Mouse (Mus musculus): ENCODE results near the gene Slc17a3. TPM values are rescaled to one million over a fixed set of nuclear protein-coding genes. Genes with fewer than 3 reads are reported as not detected.

Gene Slc17a3
- polyA plus RNA-seq, 1 experiment from 2014 or later: not detected

DNA sequence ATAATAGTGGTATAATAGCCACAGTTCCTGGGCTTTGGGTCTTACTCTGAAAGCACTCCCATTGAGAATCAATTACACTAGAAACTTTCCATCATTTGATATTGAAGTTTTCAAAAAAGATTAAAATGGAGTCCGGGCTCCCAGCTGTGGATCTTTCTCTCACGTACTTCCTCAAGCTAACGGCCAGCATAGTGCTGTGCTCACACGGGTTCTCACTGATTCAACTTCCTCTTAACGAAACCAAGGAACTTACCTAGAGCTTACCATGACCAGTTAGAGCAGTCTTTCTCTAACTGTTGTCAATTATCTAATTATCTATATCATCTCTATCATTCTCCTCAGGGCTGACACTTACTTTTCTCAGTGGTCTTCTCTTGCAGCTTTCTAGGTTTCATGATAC is 40.4 kb downstream of the Slc17a3 start:
- Histone ChIP-seq H3K4me1 (no peaks in the 10 kb centered on the region), H3K27me3 (no peaks in the 10 kb centered on the region), H3K9ac (no peak overlapping the region), H3K27ac (no peak overlapping the region), H3K36me3 (no peaks in the 10 kb centered on the region), H3K9me3 (no peaks in the 10 kb centered on the region), H3K4me3 (no peak overlapping the region), H3K4me2 (replicated peaks) (no peak overlapping the region)
- 83% methylated on average over 5 of the region's 5 CpGs for WGBS
- ATAC-seq (ENCODE audit: insufficient number of reproducible peaks, insufficient read depth, low FRiP score, low TSS enrichment): no peak

DNA sequence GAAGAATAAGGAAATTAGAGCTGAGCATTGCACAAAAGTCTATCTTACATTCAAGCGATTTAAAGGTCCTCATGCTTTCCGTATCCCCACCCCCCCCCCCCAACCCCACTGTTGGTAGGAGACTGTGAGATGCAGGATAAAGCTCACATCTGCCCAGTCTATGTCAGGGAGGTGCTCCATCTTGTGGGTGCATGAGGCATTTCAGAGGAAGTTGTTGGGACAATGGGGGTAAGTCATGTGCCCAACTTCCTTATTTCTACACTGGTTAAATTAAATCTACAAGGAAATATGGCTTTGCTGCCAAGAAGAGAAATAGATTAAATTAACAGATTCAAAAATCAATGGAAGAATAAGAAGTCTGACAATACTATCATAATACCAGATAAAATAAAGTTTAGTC is 46.3 kb downstream of the Slc17a3 start:
- no peaks in the 10 kb centered on the region for H3K9me3 ChIP-seq
- H3K9ac ChIP-seq: no peak overlapping the region
- no peak for ATAC-seq (ENCODE audit: insufficient number of reproducible peaks, insufficient read depth, low FRiP score, low TSS enrichment)
- WGBS: 46% methylated on average over 2 of the region's 2 CpGs
- H3K27ac ChIP-seq: no peak overlapping the region
- no peaks in the 10 kb centered on the region for H3K27me3 ChIP-seq
- H3K36me3 ChIP-seq: no peaks in the 10 kb centered on the region
- 0 out of 2 replicates have a peak, but pooled peaks cover 6% of the 10 kb centered on the region for H3K4me1 ChIP-seq
- H3K4me2 ChIP-seq (replicated peaks): no peak overlapping the region
- H3K4me3 ChIP-seq: no peak overlapping the region

- 80% methylated on average over 3 of the region's 3 CpGs for WGBS
- H3K36me3 ChIP-seq: no peaks in the 10 kb centered on the region
Measured at GRCm38 (mm10) chr13:23887026-23887725, 47.9 kb downstream of the Slc17a3 start.

GRCm38 (mm10) chr13:23889011-23889605 is 49.9 kb downstream of the Slc17a3 start:
- Histone ChIP-seq H3K36me3 (no peaks in the 10 kb centered on the region), H3K9me3 (no peaks in the 10 kb centered on the region), H3K27ac (no peak overlapping the region), H3K9ac (no peak overlapping the region), H3K4me2 (replicated peaks) (no peak overlapping the region), H3K4me3 (no peak overlapping the region), H3K27me3 (no peaks in the 10 kb centered on the region), H3K4me1 (0 out of 2 replicates have a peak, but pooled peaks cover 6% of the 10 kb centered on the region)
- WGBS: 35% methylated on average over 6 of the region's 6 CpGs
- ATAC-seq (ENCODE audit: insufficient number of reproducible peaks, insufficient read depth, low FRiP score, low TSS enrichment): no peak

More at GRCm38 (mm10) chr13:23887026-23887725, 47.9 kb downstream of the Slc17a3 start:
- no peak for ATAC-seq (ENCODE audit: insufficient number of reproducible peaks, insufficient read depth, low FRiP score, low TSS enrichment)
- no peaks in the 10 kb centered on the region for H3K27me3 ChIP-seq
- 0 out of 2 replicates have a peak, but pooled peaks cover 6% of the 10 kb centered on the region for H3K4me1 ChIP-seq
- no peak overlapping the region for H3K4me2 ChIP-seq (replicated peaks)
- H3K9me3 ChIP-seq: no peaks in the 10 kb centered on the region
- H3K27ac ChIP-seq: no peak overlapping the region
- no peak overlapping the region for H3K9ac ChIP-seq
- H3K4me3 ChIP-seq: no peak overlapping the region

GRCm38 (mm10) chr13:23892592-23893268 is 53.5 kb downstream of the Slc17a3 start:
- 0 out of 2 replicates have a peak, but pooled peaks cover 6% of the 10 kb centered on the region for H3K4me1 ChIP-seq
- no peak overlapping the region for H3K4me2 ChIP-seq (replicated peaks)
- H3K27me3 ChIP-seq: no peaks in the 10 kb centered on the region
- H3K9me3 ChIP-seq: no peaks in the 10 kb centered on the region
- WGBS: 33% methylated on average over 9 of the region's 9 CpGs
- H3K36me3 ChIP-seq: no peaks in the 10 kb centered on the region
- no peak overlapping the region for H3K9ac ChIP-seq
- H3K4me3 ChIP-seq: no peak overlapping the region
- no peak overlapping the region for H3K27ac ChIP-seq
- no peak for ATAC-seq (ENCODE audit: insufficient number of reproducible peaks, insufficient read depth, low FRiP score, low TSS enrichment)

GRCm38 (mm10) chr13:23893269-23893593 is 54.0 kb downstream of the Slc17a3 start:
- Histone ChIP-seq H3K4me1 (0 out of 2 replicates have a peak, but pooled peaks cover 6% of the 10 kb centered on the region), H3K27ac (no peak overlapping the region), H3K4me3 (no peak overlapping the region), H3K4me2 (replicated peaks) (no peak overlapping the region), H3K9me3 (no peaks in the 10 kb centered on the region), H3K36me3 (no peaks in the 10 kb centered on the region), H3K27me3 (no peaks in the 10 kb centered on the region), H3K9ac (no peak overlapping the region)
- ATAC-seq (ENCODE audit: insufficient number of reproducible peaks, insufficient read depth, low FRiP score, low TSS enrichment): no peak
- 64% methylated on average over 4 of the region's 4 CpGs for WGBS

- H3K9me3 ChIP-seq: no peaks in the 10 kb centered on the region
- H3K36me3 ChIP-seq: no peaks in the 10 kb centered on the region
- no peak overlapping the region for H3K4me3 ChIP-seq
- WGBS: 46% methylated on average over 6 of the region's 6 CpGs
- no peak overlapping the region for H3K27ac ChIP-seq
- no peak overlapping the region for H3K4me2 ChIP-seq (replicated peaks)
- no peaks in the 10 kb centered on the region for H3K4me1 ChIP-seq
- no peak for ATAC-seq (ENCODE audit: insufficient number of reproducible peaks, insufficient read depth, low FRiP score, low TSS enrichment)
- H3K9ac ChIP-seq: no peak overlapping the region
- H3K27me3 ChIP-seq: no peaks in the 10 kb centered on the region
Measured at GRCm38 (mm10) chr13:23898242-23898641, 59.0 kb downstream of the Slc17a3 start.

GRCm38 (mm10) chr13:23906906-23907305 is 67.7 kb downstream of the Slc17a3 start:
- Histone ChIP-seq H3K27ac (no peak overlapping the region), H3K36me3 (no peaks in the 10 kb centered on the region), H3K4me2 (replicated peaks) (no peak overlapping the region), H3K4me1 (no peaks in the 10 kb centered on the region), H3K4me3 (no peak overlapping the region), H3K9me3 (no peaks in the 10 kb centered on the region), H3K27me3 (no peaks in the 10 kb centered on the region), H3K9ac (no peak overlapping the region)
- WGBS: 94% methylated on average over 5 of the region's 5 CpGs
- no peak for ATAC-seq (ENCODE audit: insufficient number of reproducible peaks, insufficient read depth, low FRiP score, low TSS enrichment)

DNA sequence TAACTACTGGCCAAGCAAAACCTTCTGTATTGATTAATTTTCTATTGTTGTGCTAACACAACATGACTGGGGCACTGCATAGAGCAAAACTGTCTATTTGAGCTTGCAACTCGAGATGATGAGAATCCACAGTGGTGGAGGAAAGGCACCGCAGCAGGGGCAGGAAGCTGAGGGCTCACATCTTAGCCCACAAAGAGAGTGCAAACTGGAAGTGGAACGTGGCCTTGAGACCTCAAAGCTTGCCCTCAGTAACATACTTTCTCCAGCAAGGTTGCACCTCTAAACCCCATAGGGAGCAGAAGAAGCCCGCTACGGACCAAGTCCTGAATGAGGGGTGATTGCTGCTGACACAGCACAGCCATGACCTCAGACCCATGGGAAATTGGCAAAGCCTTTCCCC is 70.9 kb downstream of the Slc17a3 start:
- no peaks in the 10 kb centered on the region for H3K27me3 ChIP-seq
- H3K36me3 ChIP-seq: no peaks in the 10 kb centered on the region
- no peaks in the 10 kb centered on the region for H3K9me3 ChIP-seq
- H3K4me3 ChIP-seq: no peak overlapping the region
- no peak overlapping the region for H3K9ac ChIP-seq
- H3K27ac ChIP-seq: no peak overlapping the region
- H3K4me2 ChIP-seq (replicated peaks): no peak overlapping the region
- no peaks in the 10 kb centered on the region for H3K4me1 ChIP-seq
- 68% methylated on average over 5 of the region's 5 CpGs for WGBS
- ATAC-seq (ENCODE audit: insufficient number of reproducible peaks, insufficient read depth, low FRiP score, low TSS enrichment): no peak

Other genes with a start within 250 kb of the Slc17a3 start
- gene Hist1h2be, start 218.3 kb upstream of the Slc17a3 start, polyA plus RNA-seq (2016; fragmentation: Nextera tagmentation; extraction: Ambion mirVana): 3.3 and 3.6 TPM in 2 replicates
- gene Hist1h1e, start 216.9 kb upstream of the Slc17a3 start, polyA plus RNA-seq (2016; fragmentation: Nextera tagmentation; extraction: Ambion mirVana): 22.6 and 24.2 TPM in 2 replicates
- gene Hist1h2ac, start 155.5 kb upstream of the Slc17a3 start, polyA plus RNA-seq (2016; fragmentation: Nextera tagmentation; extraction: Ambion mirVana): 1.3 TPM in 2 replicates
- 35.4 and 35.6 TPM in 2 replicates for gene Hist1h2bc, start 155.2 kb upstream of the Slc17a3 start, polyA plus RNA-seq (2016; fragmentation: Nextera tagmentation; extraction: Ambion mirVana)
- gene Hist1h1t, start 143.6 kb upstream of the Slc17a3 start, polyA plus RNA-seq (2016; fragmentation: Nextera tagmentation; extraction: Ambion mirVana): 0.24 and 0.25 TPM in 2 replicates
- 10.5 and 13.6 TPM in 2 replicates for gene Hist1h4c, start 141.0 kb upstream of the Slc17a3 start, polyA plus RNA-seq (2016; fragmentation: Nextera tagmentation; extraction: Ambion mirVana)
- gene Hfe, start 128.6 kb upstream of the Slc17a3 start, polyA plus RNA-seq (2016; fragmentation: Nextera tagmentation; extraction: Ambion mirVana): 3.2 and 3.5 TPM in 2 replicates
- 20.5 and 22.8 TPM in 2 replicates for gene Hist1h1c, start 100.6 kb upstream of the Slc17a3 start, polyA plus RNA-seq (2016; fragmentation: Nextera tagmentation; extraction: Ambion mirVana)
- gene Hist1h3c, start 93.8 kb upstream of the Slc17a3 start, polyA plus RNA-seq (2016; fragmentation: Nextera tagmentation; extraction: Ambion mirVana): 19.2 and 19.3 TPM in 2 replicates
- gene Hist1h2bb, start 92.7 kb upstream of the Slc17a3 start, polyA plus RNA-seq (2016; fragmentation: Nextera tagmentation; extraction: Ambion mirVana): 3.6 and 5.0 TPM in 2 replicates
- gene Hist1h2ab, start 88.3 kb upstream of the Slc17a3 start, polyA plus RNA-seq (2016; fragmentation: Nextera tagmentation; extraction: Ambion mirVana): 58.7 and 62.9 TPM in 2 replicates
- 14.0 and 23.7 TPM in 2 replicates for gene Hist1h3b, start 87.2 kb upstream of the Slc17a3 start, polyA plus RNA-seq (2016; fragmentation: Nextera tagmentation; extraction: Ambion mirVana)
- gene Hist1h4b, start 82.4 kb upstream of the Slc17a3 start, polyA plus RNA-seq (2016; fragmentation: Nextera tagmentation; extraction: Ambion mirVana): 9.4 and 11.5 TPM in 2 replicates
- 1.1 and 1.2 TPM in 2 replicates for gene Hist1h4a, start 78.2 kb upstream of the Slc17a3 start, polyA plus RNA-seq (2016; fragmentation: Nextera tagmentation; extraction: Ambion mirVana)
- 7.8 and 9.6 TPM in 2 replicates for gene Hist1h3a, start 77.0 kb upstream of the Slc17a3 start, polyA plus RNA-seq (2016; fragmentation: Nextera tagmentation; extraction: Ambion mirVana)
- gene Hist1h1a, start 75.8 kb upstream of the Slc17a3 start, polyA plus RNA-seq (2016; fragmentation: Nextera tagmentation; extraction: Ambion mirVana): 4.0 and 5.8 TPM in 2 replicates
- 0.10 TPM in 1 of 2 replicates, not detected in the other for gene Trim38, start 69.5 kb upstream of the Slc17a3 start, polyA plus RNA-seq (2016; fragmentation: Nextera tagmentation; extraction: Ambion mirVana)
- gene Slc17a2, start 32.4 kb upstream of the Slc17a3 start, polyA plus RNA-seq (2016; fragmentation: Nextera tagmentation; extraction: Ambion mirVana): not detected in 2 replicates
- gene Slc17a1, start 28.3 kb downstream of the Slc17a3 start, polyA plus RNA-seq (2016; fragmentation: Nextera tagmentation; extraction: Ambion mirVana): not detected in 2 replicates
- gene Slc17a4, start 75.6 kb downstream of the Slc17a3 start, polyA plus RNA-seq (2016; fragmentation: Nextera tagmentation; extraction: Ambion mirVana): not detected in 2 replicates
- not detected in 2 replicates for gene Hist1h2ba, start 94.7 kb downstream of the Slc17a3 start, polyA plus RNA-seq (2016; fragmentation: Nextera tagmentation; extraction: Ambion mirVana)
- not detected in 2 replicates for gene Hist1h2aa, start 95.0 kb downstream of the Slc17a3 start, polyA plus RNA-seq (2016; fragmentation: Nextera tagmentation; extraction: Ambion mirVana)
- gene Scgn, start 151.8 kb downstream of the Slc17a3 start, polyA plus RNA-seq (2016; fragmentation: Nextera tagmentation; extraction: Ambion mirVana): 0.40 TPM in 1 of 2 replicates, not detected in the other

Data from embryonic facial prominence, embryonic 12.5 days (tissue).